Mouse (Mus musculus) lung, adult 2 months (tissue): ENCODE measurements around the gene Pmel.

ENCODE experiments used
- CTCF ChIP-seq: fragments of 200-500 bp; IDR thresholded peaks from 2 replicates; pipeline ENCODE4 v1.5.1; 2011; ENCODE audit warnings: mild to moderate bottlenecking, low read length, control low read depth; ENCODE audit not compliant: insufficient read depth
- POLR2A ChIP-seq: fragments of 200-500 bp; IDR thresholded peaks from 2 replicates; pipeline ENCODE4 v1.6.1; 2011; ENCODE audit warnings: low read depth, mild to moderate bottlenecking, control low read depth, low read length, borderline replicate concordance; ENCODE audit errors: extremely low read depth

DNA sequence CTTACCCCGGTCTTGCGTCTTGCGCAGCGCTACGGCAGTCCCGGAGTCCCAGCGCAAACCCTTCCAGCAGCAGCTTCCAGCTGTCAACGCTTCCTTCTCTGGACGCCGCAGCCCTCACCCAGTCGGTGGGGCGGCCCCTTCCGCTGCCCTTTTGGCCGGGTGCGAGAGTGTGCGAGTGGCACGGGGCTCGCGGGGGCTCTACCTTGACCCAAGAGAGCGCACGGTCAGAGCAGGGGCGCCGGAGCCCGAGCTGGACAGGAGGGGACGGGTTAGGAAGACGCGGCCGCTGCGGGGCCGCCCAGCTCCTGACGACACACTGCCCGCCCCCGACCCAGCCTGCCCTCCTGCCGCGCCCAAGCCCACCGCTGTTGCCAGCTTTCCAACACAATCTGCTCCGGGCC, 39.8 kb downstream of the Pmel start:
- TF ChIP-seq POLR2A (peak; percentile 59), CTCF (no peak)
